Mouse (Mus musculus) right cerebral cortex, adult 2 months (tissue): Measurements from ENCODE around the gene Cnpy1.

Source experiments
- DNase-seq, 2 experiments: peaks; one replicate each; pipeline ENCODE4 v3.0.0; 2021 to 2022; ENCODE audit warnings: low spot score in 2 of 2

The Cnpy1 gene

GRCm38 (mm10) chr5:28245574-28245973, at the start of gene Cnpy1:
Cnpy1 (minus strand) TSS chr5:28245806.
- DNase-seq = no peak

GRCm38 (mm10) chr5:28293990-28294389, 48.4 kb upstream of the Cnpy1 start:
- DNase-seq = peak; percentile 93 to 94

GRCm38 (mm10) chr5:28292281-28292680, 46.7 kb upstream of the Cnpy1 start:
- DNase-seq = no peak

GRCm38 (mm10) chr5:28291118-28291850, 45.7 kb upstream of the Cnpy1 start:
- DNase-seq = no peak

GRCm38 (mm10) chr5:28290630-28291029, 45.0 kb upstream of the Cnpy1 start:
- no peak for DNase-seq

GRCm38 (mm10) chr5:28289111-28289510, 43.5 kb upstream of the Cnpy1 start:
- DNase-seq = no peak

GRCm38 (mm10) chr5:28277279-28277678, 31.7 kb upstream of the Cnpy1 start:
- DNase-seq = no peak

GRCm38 (mm10) chr5:28272836-28273235, 27.2 kb upstream of the Cnpy1 start:
- no peak for DNase-seq

- no peak for DNase-seq
These were observed 23.9 kb upstream of the Cnpy1 start for GRCm38 (mm10) chr5:28269469-28269991.

GRCm38 (mm10) chr5:28267576-28267975, 22.0 kb upstream of the Cnpy1 start:
- DNase-seq = no peak

GRCm38 (mm10) chr5:28265653-28266052, 20.0 kb upstream of the Cnpy1 start:
- DNase-seq = no peak

GRCm38 (mm10) chr5:28263852-28264251, 18.2 kb upstream of the Cnpy1 start:
- no peak for DNase-seq

- no peak for DNase-seq
These were observed 16.5 kb upstream of the Cnpy1 start for GRCm38 (mm10) chr5:28262070-28262469.

- DNase-seq = no peak
These were observed 14.3 kb upstream of the Cnpy1 start for GRCm38 (mm10) chr5:28259939-28260338.

GRCm38 (mm10) chr5:28259385-28259784, 13.8 kb upstream of the Cnpy1 start:
- no peak for DNase-seq

GRCm38 (mm10) chr5:28257816-28258215, 12.2 kb upstream of the Cnpy1 start:
- DNase-seq = no peak

- DNase-seq = no peak
These were observed 7.4 kb upstream of the Cnpy1 start for GRCm38 (mm10) chr5:28252999-28253398.

GRCm38 (mm10) chr5:28252260-28252659, 6.7 kb upstream of the Cnpy1 start:
- no peak for DNase-seq

GRCm38 (mm10) chr5:28251211-28251764, 5.7 kb upstream of the Cnpy1 start:
- no peak for DNase-seq

- no peak for DNase-seq
These were observed 4.9 kb upstream of the Cnpy1 start for GRCm38 (mm10) chr5:28250479-28250878.

GRCm38 (mm10) chr5:28245121-28245520, 485 bp downstream of the Cnpy1 start:
- DNase-seq = no peak

GRCm38 (mm10) chr5:28243501-28244177, 2.0 kb downstream of the Cnpy1 start:
- DNase-seq = no peak

GRCm38 (mm10) chr5:28241423-28241822, 4.2 kb downstream of the Cnpy1 start:
- DNase-seq = peak; percentile 26 to 31
